12 mouse cellular contexts compared by ENCODE assay signal in genomic region chr10:8740797-8741196, GRCm38 (mm10).
"Had no signal": no experiment of that assay in that cellular context is flagged by ENCODE, and none has a peak within 500 bp of the region (broad histone marks: within the 10 kb centered on the region; RNA-seq: fewer than 3 reads in every experiment).

No protein-coding gene starts in this region.

- H3K4me3 ChIP-seq: intestine, embryonic 15.5 days; layer of hippocampus, adult 2 months; limb, embryonic 15.5 days; megakaryocyte, embryonic 14.5 days; midbrain, embryonic 12.5 days had no signal

- H3K9ac ChIP-seq: intestine, embryonic 15.5 days; limb, embryonic 15.5 days; lung, embryonic 14.5 days; midbrain, embryonic 12.5 days had no signal

- DNase-seq: kidney, adult 18-20 months; kidney, postnatal 10 days; kidney, postnatal 4 days; lung, embryonic 14.5 days; lung, postnatal 10 days; right cerebral cortex, postnatal 25 days; thymus, postnatal 36 days had no signal

- H3K27ac ChIP-seq: intestine, embryonic 15.5 days; layer of hippocampus, adult 2 months; limb, embryonic 15.5 days; midbrain, embryonic 12.5 days had no signal

- H3K4me1 ChIP-seq: intestine, embryonic 15.5 days; midbrain, embryonic 12.5 days had no signal

- H3K9me3 ChIP-seq: intestine, embryonic 15.5 days; limb, embryonic 15.5 days; megakaryocyte, embryonic 14.5 days; midbrain, embryonic 12.5 days had no signal

- H3K4me2 ChIP-seq: intestine, embryonic 15.5 days; limb, embryonic 15.5 days; lung, embryonic 14.5 days; midbrain, embryonic 12.5 days had no signal

- ATAC-seq: intestine, embryonic 15.5 days had no signal

- H3K27me3 ChIP-seq: intestine, embryonic 15.5 days; limb, embryonic 15.5 days; megakaryocyte, embryonic 14.5 days; midbrain, embryonic 12.5 days had no signal
